Mouse (Mus musculus): Measurements from ENCODE around the gene Edem2. TPM values are rescaled to one million over a fixed set of nuclear protein-coding genes. Genes with fewer than 3 reads are reported as not detected.

The Edem2 gene
- 29.9 TPM for polyA plus RNA-seq (2014; fragmentation: Illumina TruSeq; extraction: RNeasy Lipid Tissue Mini Kit (QIAGEN cat#74804); ENCODE audit: insufficient read depth, low read depth, low replicate concordance)

DNA sequence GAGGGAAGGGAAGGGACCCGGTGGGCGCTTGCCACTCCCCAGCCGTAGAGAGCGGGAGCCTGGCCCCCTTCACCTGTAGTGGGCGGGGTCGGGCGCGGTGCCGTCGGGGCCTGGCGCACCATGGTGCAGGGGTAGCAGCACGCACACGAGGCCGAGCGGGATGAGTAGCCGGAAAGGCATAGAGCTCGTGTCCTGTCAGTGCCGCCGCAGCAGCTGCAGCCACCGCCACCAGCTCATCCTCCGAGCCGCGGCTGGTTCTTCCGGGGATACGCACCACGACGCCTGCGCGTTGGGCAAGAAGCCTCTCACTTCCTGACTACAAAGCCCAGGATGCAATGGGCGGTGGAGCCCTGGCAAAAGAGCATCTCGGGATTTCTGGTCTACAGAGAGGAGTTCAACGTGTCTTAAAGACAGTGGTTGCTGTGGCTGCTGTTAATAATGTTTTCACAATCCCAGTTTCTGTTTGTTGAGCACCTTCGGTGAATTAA is at the start of gene Edem2:
Edem2 (minus strand) TSS at position 318 of the 488 bp plus-strand sequence.

DNA sequence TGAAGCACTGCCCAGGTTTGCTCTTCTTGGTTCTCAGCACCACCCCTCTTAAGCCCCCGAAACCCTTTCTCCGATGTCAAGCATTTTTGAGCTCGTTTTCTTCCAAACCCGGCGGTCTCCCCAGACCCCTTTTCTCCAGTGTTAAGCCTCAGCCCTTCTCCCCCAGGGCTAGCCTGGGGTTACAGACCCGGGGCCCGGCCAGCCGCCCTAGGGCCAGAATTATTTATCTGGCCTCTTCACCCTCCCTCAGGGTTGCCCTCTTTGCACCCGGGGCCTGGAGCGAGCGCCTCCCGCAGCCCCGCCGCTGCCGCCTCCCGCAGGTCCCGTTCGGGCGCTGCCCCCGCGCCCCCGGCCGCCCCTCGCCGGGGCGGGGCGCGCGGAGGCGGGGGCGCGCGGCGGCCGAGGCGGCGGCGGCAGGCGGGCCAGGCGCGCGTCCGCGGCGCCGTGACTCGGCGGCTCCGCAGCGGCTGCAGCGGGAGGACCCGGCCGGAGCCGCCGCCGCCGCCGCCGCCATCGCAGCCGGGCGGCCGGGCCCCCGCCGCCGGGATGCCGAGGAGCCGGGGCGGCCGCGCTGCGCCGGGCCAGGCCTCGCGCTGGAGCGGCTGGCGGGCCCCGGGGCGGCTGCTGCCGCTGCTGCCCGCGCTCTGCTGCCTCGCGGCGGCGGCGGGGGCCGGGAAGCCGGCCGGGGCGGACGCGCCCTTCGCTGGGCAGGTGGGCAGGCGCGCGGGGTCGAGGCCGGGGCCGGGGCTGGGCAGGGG is 45.8 kb upstream of the Edem2 start, which contains the start of gene Mmp24:
Mmp24 (plus strand) TSS at position 416 of the 758 bp plus-strand sequence.

DNA sequence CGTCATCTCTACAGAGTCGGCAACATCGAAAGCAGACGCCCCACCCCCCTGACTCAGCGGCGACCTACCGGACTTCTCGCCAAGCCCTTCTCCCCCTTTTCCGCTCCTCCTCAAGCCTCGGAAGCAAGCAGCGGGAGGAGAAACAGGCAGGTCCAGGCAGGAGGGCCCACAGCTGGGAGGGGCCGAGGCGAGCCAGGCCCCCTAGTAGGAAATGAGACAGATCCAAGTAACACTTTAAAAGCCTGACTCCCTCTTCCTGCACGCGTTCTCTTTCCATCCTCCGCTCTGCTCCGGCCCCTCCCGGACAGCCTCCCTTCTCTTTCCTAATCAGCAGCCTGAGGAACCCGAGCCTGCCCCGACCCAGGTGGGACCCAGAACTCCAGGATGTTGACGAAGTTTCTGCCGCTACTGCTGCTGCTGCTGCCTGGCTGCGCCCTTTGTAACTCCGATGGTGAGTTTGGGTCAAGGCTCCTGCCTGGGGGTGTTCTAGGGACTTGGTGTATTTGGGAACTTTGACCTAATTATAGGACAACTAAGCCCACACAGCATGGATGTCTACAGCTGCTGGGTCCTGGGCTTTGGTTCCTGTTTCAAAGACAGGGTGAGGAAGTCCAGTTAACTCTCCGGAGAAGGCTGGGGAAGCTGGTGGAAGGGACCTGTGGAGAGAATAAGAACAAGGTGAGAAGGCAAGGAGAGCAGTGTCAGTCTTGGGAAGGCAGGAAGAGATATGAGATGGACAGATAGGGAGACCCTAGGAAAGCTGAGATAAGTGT is 21.9 kb upstream of the Edem2 start, which contains the start of gene Procr:
Procr (plus strand) TSS at position 104 of the 773 bp plus-strand sequence.

DNA sequence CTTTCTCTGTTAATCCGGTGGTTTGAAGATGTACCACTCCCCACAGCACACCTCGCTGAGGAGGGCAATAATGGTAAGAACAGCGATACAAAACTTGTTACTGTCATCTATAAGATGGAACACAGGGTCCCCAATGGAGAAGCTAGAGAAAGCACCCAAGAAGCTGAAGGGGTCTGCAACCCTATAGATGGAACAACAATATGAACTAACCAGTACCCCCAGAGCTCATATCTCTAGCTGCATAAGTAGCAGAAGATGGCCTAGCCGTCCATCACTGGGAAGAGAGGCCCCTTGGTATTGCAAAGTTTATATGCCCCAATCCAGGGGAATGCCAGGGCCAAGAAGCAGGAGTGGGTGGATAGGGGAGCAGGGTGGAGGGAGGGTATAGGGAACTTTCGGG is 6.5 kb upstream of the Edem2 start, which contains the start of gene Gm17581:
Gm17581 (minus strand) TSS at position 101 of the 400 bp plus-strand sequence.

GRCm38 (mm10) chr2:155691723-155692493 is 37.4 kb downstream of the Edem2 start, which contains the start of gene Trpc4ap:
Gene Trpc4ap (minus strand): TSS chr2:155692384.

Other genes with a start within 250 kb of the Edem2 start
- 17.5 TPM for gene Acss2, start 211.5 kb downstream of the Edem2 start, polyA plus RNA-seq (2014; fragmentation: Illumina TruSeq; extraction: RNeasy Lipid Tissue Mini Kit (QIAGEN cat#74804); ENCODE audit: insufficient read depth, low read depth, low replicate concordance)
- 1.4 TPM for gene Ggt7, start 211.2 kb downstream of the Edem2 start, polyA plus RNA-seq (2014; fragmentation: Illumina TruSeq; extraction: RNeasy Lipid Tissue Mini Kit (QIAGEN cat#74804); ENCODE audit: insufficient read depth, low read depth, low replicate concordance)
- gene Gss, start 136.7 kb downstream of the Edem2 start, polyA plus RNA-seq (2014; fragmentation: Illumina TruSeq; extraction: RNeasy Lipid Tissue Mini Kit (QIAGEN cat#74804); ENCODE audit: insufficient read depth, low read depth, low replicate concordance) = 26.8 TPM
- gene Myh7b, start 118.3 kb downstream of the Edem2 start, polyA plus RNA-seq (2014; fragmentation: Illumina TruSeq; extraction: RNeasy Lipid Tissue Mini Kit (QIAGEN cat#74804); ENCODE audit: insufficient read depth, low read depth, low replicate concordance) = not detected
- 48.8 TPM for gene Trpc4ap, start 37.1 kb downstream of the Edem2 start, polyA plus RNA-seq (2014; fragmentation: Illumina TruSeq; extraction: RNeasy Lipid Tissue Mini Kit (QIAGEN cat#74804); ENCODE audit: insufficient read depth, low read depth, low replicate concordance)
- gene Gm17581, start 6.4 kb upstream of the Edem2 start, polyA plus RNA-seq (2014; fragmentation: Illumina TruSeq; extraction: RNeasy Lipid Tissue Mini Kit (QIAGEN cat#74804); ENCODE audit: insufficient read depth, low read depth, low replicate concordance) = not detected
- gene Procr, start 21.6 kb upstream of the Edem2 start, polyA plus RNA-seq (2014; fragmentation: Illumina TruSeq; extraction: RNeasy Lipid Tissue Mini Kit (QIAGEN cat#74804); ENCODE audit: insufficient read depth, low read depth, low replicate concordance) = 3.2 TPM
- not detected for gene Mmp24, start 45.9 kb upstream of the Edem2 start, polyA plus RNA-seq (2014; fragmentation: Illumina TruSeq; extraction: RNeasy Lipid Tissue Mini Kit (QIAGEN cat#74804); ENCODE audit: insufficient read depth, low read depth, low replicate concordance)
- 44.7 TPM for gene BC029722, start 90.0 kb upstream of the Edem2 start, polyA plus RNA-seq (2014; fragmentation: Illumina TruSeq; extraction: RNeasy Lipid Tissue Mini Kit (QIAGEN cat#74804); ENCODE audit: insufficient read depth, low read depth, low replicate concordance)
- 71.3 TPM for gene Eif6, start 97.5 kb upstream of the Edem2 start, polyA plus RNA-seq (2014; fragmentation: Illumina TruSeq; extraction: RNeasy Lipid Tissue Mini Kit (QIAGEN cat#74804); ENCODE audit: insufficient read depth, low read depth, low replicate concordance)
- gene Fam83c, start 105.4 kb upstream of the Edem2 start, polyA plus RNA-seq (2014; fragmentation: Illumina TruSeq; extraction: RNeasy Lipid Tissue Mini Kit (QIAGEN cat#74804); ENCODE audit: insufficient read depth, low read depth, low replicate concordance) = not detected
- 30.8 TPM for gene Uqcc1, start 200.8 kb upstream of the Edem2 start, polyA plus RNA-seq (2014; fragmentation: Illumina TruSeq; extraction: RNeasy Lipid Tissue Mini Kit (QIAGEN cat#74804); ENCODE audit: insufficient read depth, low read depth, low replicate concordance)
- gene Gm15557, start 211.3 kb upstream of the Edem2 start, polyA plus RNA-seq (2014; fragmentation: Illumina TruSeq; extraction: RNeasy Lipid Tissue Mini Kit (QIAGEN cat#74804); ENCODE audit: insufficient read depth, low read depth, low replicate concordance) = not detected
- 0.35 TPM for gene Gdf5, start 215.9 kb upstream of the Edem2 start, polyA plus RNA-seq (2014; fragmentation: Illumina TruSeq; extraction: RNeasy Lipid Tissue Mini Kit (QIAGEN cat#74804); ENCODE audit: insufficient read depth, low read depth, low replicate concordance)
- gene Cep250, start 227.0 kb upstream of the Edem2 start, polyA plus RNA-seq (2014; fragmentation: Illumina TruSeq; extraction: RNeasy Lipid Tissue Mini Kit (QIAGEN cat#74804); ENCODE audit: insufficient read depth, low read depth, low replicate concordance) = 3.5 TPM